Mouse (Mus musculus) erythroblast, embryonic 14.5 days (primary cell): ENCODE results near the gene Cox14. TPM values are rescaled to one million over a fixed set of nuclear protein-coding genes. Genes with fewer than 3 reads are reported as not detected.
"Not testable (repeated sequence)": the region's sequence is repeated elsewhere in the genome, so short reads cannot be mapped to it uniquely, and the experiment has no call there.

Source experiments
- H3K27me3 ChIP-seq: 2 replicates; pipeline ENCODE4 v1.6.1; 2012; ENCODE audit warnings: inconsistent platforms; ENCODE audit not compliant: control insufficient read depth
- H3K36me3 ChIP-seq: 2 replicates; pipeline ENCODE4 v1.6.1; 2012; ENCODE audit warnings: mild to moderate bottlenecking, inconsistent platforms; ENCODE audit not compliant: control insufficient read depth
- H3K4me1 ChIP-seq: 2 replicates; pipeline ENCODE4 v1.6.1; 2012; ENCODE audit warnings: inconsistent platforms; ENCODE audit not compliant: control insufficient read depth
- H3K4me3 ChIP-seq: replicated peaks from 2 replicates; pipeline ENCODE3; 2012; ENCODE audit warnings: moderate library complexity, mild to moderate bottlenecking, inconsistent platforms
- H3K9me3 ChIP-seq: 2 replicates; pipeline ENCODE4 v1.6.1; 2012; ENCODE audit warnings: low read length, inconsistent platforms, mixed read lengths; ENCODE audit not compliant: control insufficient read depth
- GATA1 ChIP-seq: IDR thresholded peaks from 2 replicates; pipeline ENCODE4 v1.6.1; 2012; ENCODE audit warnings: low read length, inconsistent platforms, mixed read lengths
- TAL1 ChIP-seq: IDR thresholded peaks from 3 replicates; pipeline ENCODE4 v1.6.1; 2012; ENCODE audit warnings: low read length, inconsistent platforms, mixed read lengths
- polyA plus RNA-seq: library from polyadenylated mRNA; stranded (reverse); fragments of >175 nt; gene quantifications from 2 replicates; pipeline ENCODE4 v1.2.3, GENCODE M21; 2012

Cox14 gene
- polyA plus RNA-seq, 1 experiment = 5.7 TPM

DNA sequence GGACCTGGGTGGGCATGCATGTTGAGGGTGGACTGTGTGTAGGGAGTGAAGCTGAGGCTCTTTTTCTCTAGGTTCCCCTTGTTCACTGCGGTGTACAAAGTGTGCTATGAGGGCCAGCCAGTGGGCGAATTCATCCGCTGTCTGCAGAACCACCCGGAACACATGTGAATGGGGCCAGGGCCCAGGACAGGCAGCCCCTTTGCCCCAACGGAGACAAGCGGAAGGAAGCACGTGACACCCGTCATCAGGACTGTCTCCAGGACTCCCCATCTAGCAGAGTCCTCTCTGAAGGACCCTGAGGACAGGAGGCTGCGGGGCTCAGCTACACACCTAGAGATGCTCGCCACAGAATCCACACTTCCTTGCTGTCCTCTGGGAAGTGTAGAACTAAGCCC, 2.3 kb upstream of the Cox14 start:
- H3K9me3 ChIP-seq = no peaks in the 10 kb centered on the region
- peaks cover 33% of the 10 kb centered on the region for H3K4me1 ChIP-seq
- TF ChIP-seq GATA1 (no peak), TAL1 (no peak)
- no peak overlapping the region for H3K4me3 ChIP-seq
- H3K27me3 ChIP-seq = peaks cover 11% of the 10 kb centered on the region
- peaks cover 8% of the 10 kb centered on the region for H3K36me3 ChIP-seq

DNA sequence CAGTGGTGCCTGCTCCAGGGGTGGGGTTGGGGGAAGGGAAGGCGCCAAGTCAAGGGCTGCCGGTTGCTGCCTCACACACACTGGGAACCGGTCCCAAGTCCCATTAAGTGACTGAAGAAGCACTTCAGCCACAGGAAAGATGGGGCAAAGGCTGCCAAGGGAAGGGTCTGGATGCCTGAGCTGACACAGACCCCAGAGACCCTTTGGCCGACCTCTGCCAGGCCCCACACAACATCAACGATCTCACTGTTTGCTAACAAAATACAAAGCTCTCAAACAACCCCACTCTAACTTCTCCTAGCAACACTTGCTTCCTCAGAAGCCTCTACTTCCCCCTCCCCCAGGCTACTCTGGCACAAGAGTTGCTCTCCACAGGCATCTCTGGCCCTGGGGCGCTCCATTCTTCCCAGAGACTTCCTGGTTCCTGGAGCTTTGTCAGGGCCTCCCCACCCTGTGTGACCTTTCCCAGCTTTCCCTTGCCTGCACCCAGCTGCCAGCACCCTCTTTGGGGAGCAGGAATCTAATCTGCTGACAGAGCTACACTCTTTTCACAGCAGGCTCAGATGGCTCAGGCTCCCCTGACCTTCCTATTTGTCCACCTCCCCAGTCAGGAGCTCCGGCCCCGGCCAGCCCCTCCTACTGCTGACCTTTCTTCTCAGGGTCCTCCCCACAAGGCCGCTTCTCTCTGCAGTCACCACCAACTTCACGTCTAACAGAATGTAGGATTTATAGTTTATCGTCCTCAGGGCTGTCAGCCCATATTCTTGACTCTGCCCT, 1.7 kb upstream of the Cox14 start:
- Histone ChIP-seq H3K4me3 (no peak overlapping the region), H3K27me3 (peaks cover 11% of the 10 kb centered on the region), H3K36me3 (peaks cover 14% of the 10 kb centered on the region), H3K9me3 (peaks cover under 1% of the 10 kb centered on the region; the same call in 1 of the 2 replicates), H3K4me1 (peaks cover 33% of the 10 kb centered on the region)
- TF ChIP-seq TAL1 (no peak), GATA1 (no peak)

DNA sequence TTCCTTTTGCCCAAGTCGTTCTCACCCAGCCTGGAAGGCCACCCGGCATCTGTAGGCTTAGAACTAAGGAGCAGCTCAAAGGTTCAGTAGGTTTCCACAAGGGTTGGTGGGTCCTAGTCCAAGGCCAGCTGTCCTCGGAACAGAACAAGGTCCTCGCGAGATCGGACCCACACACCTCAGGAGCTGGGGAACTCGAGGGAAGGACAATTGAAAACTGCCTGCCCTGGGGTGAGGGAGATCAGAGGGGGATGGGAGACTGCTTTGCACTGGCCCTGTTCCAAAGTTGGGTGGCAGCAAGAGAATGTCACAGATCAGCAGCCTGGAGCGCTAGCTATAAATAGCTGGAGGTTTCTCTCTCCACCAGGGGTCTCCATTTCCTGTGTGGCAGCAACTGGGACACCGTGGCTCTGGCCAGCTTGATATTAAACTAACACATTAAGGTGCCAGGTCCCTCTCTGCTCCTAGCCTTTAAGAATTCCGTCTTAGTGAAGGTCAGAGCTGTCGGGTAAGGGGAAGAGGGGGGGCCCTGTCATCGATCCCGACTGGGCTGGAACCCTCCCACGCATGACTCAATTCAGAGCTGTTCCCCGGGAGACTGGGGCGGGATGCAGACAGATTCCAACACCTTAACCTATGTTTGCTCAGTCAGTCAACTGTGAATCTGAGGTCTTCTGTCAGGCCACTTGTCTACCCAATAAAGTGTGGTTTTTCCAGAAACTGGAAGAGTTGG, 961 bp upstream of the Cox14 start:
- H3K9me3 ChIP-seq = peaks cover 4% of the 10 kb centered on the region
- TF ChIP-seq GATA1 = no peak
- no peak for TF ChIP-seq TAL1
- peaks cover 11% of the 10 kb centered on the region for H3K27me3 ChIP-seq
- peak overlapping the region; percentile 90 for H3K4me3 ChIP-seq
- peaks cover 19% of the 10 kb centered on the region for H3K36me3 ChIP-seq
- peaks cover 33% of the 10 kb centered on the region for H3K4me1 ChIP-seq

DNA sequence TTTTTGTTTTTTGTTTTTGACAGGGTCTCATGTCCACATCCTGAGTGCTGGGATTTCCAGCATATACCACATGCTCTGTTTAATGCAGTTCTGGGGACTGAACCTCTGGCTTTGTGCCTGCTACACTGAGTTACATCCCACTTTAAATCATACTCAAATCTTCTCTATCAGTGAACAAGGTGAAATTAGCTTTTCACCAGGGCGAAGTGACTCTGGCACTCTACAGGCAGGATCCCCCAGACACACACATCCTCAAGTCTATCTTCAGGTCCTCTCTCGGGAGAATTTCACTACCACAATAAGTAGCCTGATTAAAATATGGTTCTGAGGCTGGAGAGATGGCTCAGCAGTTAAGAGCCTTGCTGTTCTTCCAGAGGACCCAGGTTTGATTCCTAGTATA, 1.1 kb downstream of the Cox14 start:
- Histone ChIP-seq H3K4me1 (peaks cover 33% of the 10 kb centered on the region), H3K4me3 (peak overlapping the region; percentile 90), H3K9me3 (peaks cover 4% of the 10 kb centered on the region), H3K36me3 (peaks cover 21% of the 10 kb centered on the region), H3K27me3 (peaks cover 11% of the 10 kb centered on the region)
- TF ChIP-seq GATA1 = no peak
- no peak for TF ChIP-seq TAL1

DNA sequence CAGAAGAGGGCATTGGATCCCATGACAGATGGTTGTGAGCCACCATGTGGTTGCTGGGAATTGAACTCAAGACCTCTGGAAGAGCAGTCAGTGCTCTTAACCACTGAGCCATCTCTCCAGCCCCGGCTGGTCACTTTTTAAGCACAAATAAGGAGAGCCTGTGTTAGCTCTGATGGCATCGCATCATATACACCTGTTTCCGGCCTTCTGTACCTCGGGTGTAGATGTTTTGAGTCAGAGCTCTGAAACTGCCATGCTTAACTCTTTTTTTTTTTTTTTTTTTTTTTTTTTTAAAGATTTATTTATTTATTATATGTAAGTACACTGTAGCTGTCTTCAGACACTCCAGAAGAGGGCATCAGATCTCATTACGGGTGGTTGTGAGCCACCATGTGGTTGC, 1.6 kb downstream of the Cox14 start:
- not testable (repeated sequence) for H3K4me3 ChIP-seq, H3K9me3 ChIP-seq
- H3K27me3 ChIP-seq = peaks cover 11% of the 10 kb centered on the region
- peaks cover 33% of the 10 kb centered on the region for H3K4me1 ChIP-seq
- H3K36me3 ChIP-seq = peaks cover 21% of the 10 kb centered on the region

DNA sequence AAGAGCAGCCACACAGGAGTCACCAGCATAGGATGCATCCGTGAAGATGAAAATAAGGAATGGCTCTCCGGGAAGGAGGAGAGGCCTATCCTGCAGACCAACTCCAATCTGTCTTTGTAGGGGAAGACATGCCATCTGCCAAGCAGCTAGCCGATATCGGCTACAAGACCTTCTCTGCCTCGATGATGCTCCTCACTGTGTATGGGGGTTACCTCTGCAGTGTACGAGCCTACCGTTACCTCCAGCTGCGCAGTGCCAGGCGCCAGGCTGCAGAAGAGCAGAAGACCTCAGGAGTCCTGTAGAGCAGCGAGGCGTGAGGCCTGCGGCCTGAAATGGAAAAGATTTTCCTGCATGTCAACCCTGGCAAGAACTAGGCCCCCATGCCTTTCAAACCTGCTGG, 2.1 kb downstream of the Cox14 start:
- no peak for TF ChIP-seq GATA1
- no peak for TF ChIP-seq TAL1
- H3K36me3 ChIP-seq = peaks cover 21% of the 10 kb centered on the region
- no peak overlapping the region for H3K4me3 ChIP-seq

DNA sequence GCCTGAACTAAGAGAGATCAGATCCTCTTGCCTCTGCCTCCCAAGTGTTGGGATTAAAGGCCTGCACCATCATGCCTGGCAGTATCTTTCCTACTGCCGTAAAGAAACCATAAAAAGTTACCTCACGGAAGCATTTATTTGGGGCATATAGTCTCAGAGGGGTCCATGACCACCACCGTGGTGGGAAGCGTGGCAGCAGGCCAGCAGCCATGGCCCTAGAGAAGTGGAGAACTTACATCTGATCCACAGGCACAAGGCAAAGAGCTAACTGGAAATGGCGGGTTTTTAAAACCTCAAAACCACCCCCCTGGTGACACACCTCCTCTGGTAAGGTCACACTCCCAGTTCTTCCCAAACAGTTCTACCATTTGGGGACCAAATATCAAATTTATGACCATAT, 2.8 kb downstream of the Cox14 start:
- H3K9me3 ChIP-seq = peaks cover 4% of the 10 kb centered on the region
- H3K4me1 ChIP-seq = peaks cover 33% of the 10 kb centered on the region
- peaks cover 21% of the 10 kb centered on the region for H3K36me3 ChIP-seq
- H3K27me3 ChIP-seq = peaks cover 9% of the 10 kb centered on the region
- TF ChIP-seq GATA1 (no peak), TAL1 (no peak)
- H3K4me3 ChIP-seq = no peak overlapping the region

More for the DNA sequence above, 2.1 kb downstream of the Cox14 start:
- H3K9me3 ChIP-seq = peaks cover 4% of the 10 kb centered on the region
- peaks cover 33% of the 10 kb centered on the region for H3K4me1 ChIP-seq
- H3K27me3 ChIP-seq = peaks cover 11% of the 10 kb centered on the region

DNA sequence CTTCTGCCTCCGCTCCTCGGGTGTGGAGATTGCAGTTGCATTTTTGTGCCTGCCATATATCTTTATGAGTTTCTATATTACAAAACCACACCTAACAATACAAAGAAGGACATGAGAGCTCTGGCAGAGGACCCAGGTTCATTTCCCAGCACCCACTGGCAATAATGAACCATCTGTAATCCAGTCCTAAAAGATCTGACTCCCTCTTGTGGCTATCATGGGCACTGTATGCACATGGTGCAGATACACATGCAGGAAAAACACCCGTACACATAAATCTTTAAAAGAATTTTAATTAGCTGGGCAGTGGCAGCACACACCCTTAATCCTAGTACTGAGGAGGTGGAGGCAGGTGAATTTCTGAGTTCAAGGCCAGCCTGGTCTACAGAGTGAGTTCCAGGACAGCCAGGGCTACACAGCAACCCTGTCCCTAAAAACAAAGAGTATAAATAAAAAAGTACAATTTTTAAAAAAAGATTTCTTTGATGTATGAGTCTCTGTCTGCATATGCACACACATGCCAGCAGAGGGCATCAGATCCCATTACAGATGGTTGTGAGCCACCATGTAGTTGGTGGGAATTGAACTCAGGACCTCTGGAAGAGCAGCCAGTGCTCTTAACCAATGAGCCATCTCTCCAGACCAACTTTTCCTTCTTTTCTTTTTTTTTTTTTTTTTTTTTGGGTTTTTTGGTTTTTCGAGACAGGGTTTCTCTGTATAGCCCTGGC, 3.8 kb downstream of the Cox14 start:
- Histone ChIP-seq H3K4me1 (peaks cover 26% of the 10 kb centered on the region), H3K4me3 (no peak overlapping the region), H3K36me3 (peaks cover 21% of the 10 kb centered on the region), H3K9me3 (peaks cover 4% of the 10 kb centered on the region), H3K27me3 (peaks cover 2% of the 10 kb centered on the region)
- TF ChIP-seq TAL1 = no peak
- no peak for TF ChIP-seq GATA1

DNA sequence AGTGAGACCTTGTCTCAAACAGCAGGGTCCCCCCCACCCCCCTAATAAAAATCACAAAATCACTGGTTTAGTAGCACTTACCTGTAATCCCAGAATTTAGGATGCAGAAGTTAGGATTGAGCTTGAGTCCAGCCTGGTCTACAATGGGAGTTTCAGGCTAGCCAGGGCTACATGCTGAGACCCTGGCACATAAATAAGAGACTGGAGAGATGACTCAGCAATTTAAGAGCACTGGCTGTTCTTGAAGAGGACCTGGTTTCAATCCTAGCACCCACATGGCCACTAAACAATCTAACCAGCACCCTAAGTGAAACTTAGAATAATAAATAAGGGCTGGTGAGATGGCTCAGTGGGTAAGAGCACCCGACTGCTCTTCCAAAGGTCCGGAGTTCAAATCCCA, 5.7 kb downstream of the Cox14 start:
- H3K36me3 ChIP-seq = peaks cover 21% of the 10 kb centered on the region
- no peaks in the 10 kb centered on the region for H3K27me3 ChIP-seq
- H3K4me3 ChIP-seq = no peak overlapping the region
- peaks cover 4% of the 10 kb centered on the region for H3K9me3 ChIP-seq
- TF ChIP-seq GATA1 (no peak), TAL1 (no peak)
- H3K4me1 ChIP-seq = peaks cover 8% of the 10 kb centered on the region
